Mouse (Mus musculus) embryonic fibroblast, embryonic 13.5 days (primary cell): Measurements from ENCODE around the gene Agbl4. TPM values are rescaled to one million over a fixed set of nuclear protein-coding genes. Genes with fewer than 3 reads are reported as not detected.

Experiments
- H3K27ac ChIP-seq: 2 replicates; pipeline ENCODE4 v1.5.1; 2012; ENCODE audit warnings: low read length, control low read depth, inconsistent platforms; ENCODE audit not compliant: insufficient read depth
- H3K4me1 ChIP-seq: 2 replicates; pipeline ENCODE4 v1.6.1; 2011; ENCODE audit warnings: low read length; ENCODE audit not compliant: control insufficient read depth, insufficient read depth
- H3K4me3 ChIP-seq: 2 replicates; pipeline ENCODE4 v1.5.1; 2011; ENCODE audit warnings: mild to moderate bottlenecking, control low read depth, low read length; ENCODE audit not compliant: insufficient read depth
- CTCF ChIP-seq: IDR thresholded peaks from 2 replicates; pipeline ENCODE4 v1.5.1; 2011; ENCODE audit warnings: mild to moderate bottlenecking, control low read depth, low read length, moderate library complexity, borderline replicate concordance; ENCODE audit not compliant: insufficient read depth
- POLR2A ChIP-seq: IDR thresholded peaks from 2 replicates; pipeline ENCODE4 v1.6.1; 2011; ENCODE audit warnings: low read depth, mild to moderate bottlenecking, control low read depth, low read length, moderate library complexity
- polyA plus RNA-seq: library from polyadenylated mRNA; stranded (reverse); fragments of >200 nt; gene quantifications from 2 replicates; pipeline ENCODE4 v1.2.4, GENCODE M21; 2011; ENCODE audit warnings: low read depth; ENCODE audit not compliant: missing spikeins, insufficient read length

Agbl4 gene
- polyA plus RNA-seq, 1 experiment: not detected

- Histone ChIP-seq H3K4me3 (no peak overlapping the region), H3K4me1 (no peaks in the 10 kb centered on the region), H3K27ac (no peak overlapping the region)
- no peak for TF ChIP-seq CTCF
- no peak for TF ChIP-seq POLR2A
Measured at GRCm38 (mm10) chr4:110597726-110598283, 200.3 kb downstream of the Agbl4 start.

DNA sequence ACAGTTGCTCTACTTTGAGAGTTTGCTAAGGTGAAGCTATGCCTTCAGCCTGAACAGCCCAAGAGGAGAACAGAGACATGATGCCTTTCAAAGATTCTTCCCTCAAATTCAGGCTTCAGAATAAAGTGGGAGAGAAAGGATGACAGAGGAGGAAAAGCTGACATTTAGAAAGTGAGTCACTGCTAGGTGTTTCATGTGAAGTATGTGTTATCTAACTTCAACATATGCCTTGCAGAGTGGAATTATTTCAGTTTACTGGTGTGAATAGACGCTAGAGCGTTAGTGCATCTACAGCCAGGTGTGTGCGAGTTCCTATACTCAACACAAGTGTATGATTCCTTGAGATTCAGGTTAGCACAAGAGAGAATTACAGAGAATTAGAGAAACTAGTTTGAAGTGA is 244.0 kb downstream of the Agbl4 start:
- H3K4me3 ChIP-seq: no peak overlapping the region
- TF ChIP-seq CTCF: no peak
- TF ChIP-seq POLR2A: no peak

GRCm38 (mm10) chr4:110662940-110663339 is 265.5 kb downstream of the Agbl4 start:
- TF ChIP-seq CTCF: no peak
- no peak for TF ChIP-seq POLR2A
- Histone ChIP-seq H3K4me3 (no peak overlapping the region), H3K4me1 (no peaks in the 10 kb centered on the region), H3K27ac (no peak overlapping the region)

More for the DNA sequence above, 244.0 kb downstream of the Agbl4 start:
- no peaks in the 10 kb centered on the region for H3K4me1 ChIP-seq
- no peak overlapping the region for H3K27ac ChIP-seq

GRCm38 (mm10) chr4:110674121-110674520 is 276.7 kb downstream of the Agbl4 start:
- no peak for TF ChIP-seq POLR2A

DNA sequence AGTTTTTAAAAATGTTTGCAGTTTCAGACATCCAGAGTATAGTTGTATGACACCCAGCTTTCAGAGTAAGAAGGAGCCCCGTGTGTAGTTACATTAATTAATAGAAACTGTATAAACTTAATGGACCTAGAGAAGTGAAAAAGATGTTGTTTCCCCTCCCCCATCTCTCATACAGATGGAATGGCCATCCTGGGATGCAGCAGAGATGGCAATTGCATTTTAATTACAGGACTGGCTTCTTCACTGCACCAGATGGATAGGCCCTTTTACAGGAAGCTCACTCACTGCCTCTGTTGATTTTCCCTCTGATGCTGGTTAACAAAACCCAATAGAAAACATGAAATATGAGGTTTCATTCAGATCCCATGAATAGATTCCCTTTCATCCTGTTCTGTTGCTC is 337.7 kb downstream of the Agbl4 start:
- H3K27ac ChIP-seq: no peak overlapping the region
- no peaks in the 10 kb centered on the region for H3K4me1 ChIP-seq
- TF ChIP-seq CTCF: no peak
- no peak for TF ChIP-seq POLR2A
- H3K4me3 ChIP-seq: no peak overlapping the region

More at GRCm38 (mm10) chr4:110674121-110674520, 276.7 kb downstream of the Agbl4 start:
- no peaks in the 10 kb centered on the region for H3K4me1 ChIP-seq
- H3K27ac ChIP-seq: no peak overlapping the region
- H3K4me3 ChIP-seq: no peak overlapping the region

DNA sequence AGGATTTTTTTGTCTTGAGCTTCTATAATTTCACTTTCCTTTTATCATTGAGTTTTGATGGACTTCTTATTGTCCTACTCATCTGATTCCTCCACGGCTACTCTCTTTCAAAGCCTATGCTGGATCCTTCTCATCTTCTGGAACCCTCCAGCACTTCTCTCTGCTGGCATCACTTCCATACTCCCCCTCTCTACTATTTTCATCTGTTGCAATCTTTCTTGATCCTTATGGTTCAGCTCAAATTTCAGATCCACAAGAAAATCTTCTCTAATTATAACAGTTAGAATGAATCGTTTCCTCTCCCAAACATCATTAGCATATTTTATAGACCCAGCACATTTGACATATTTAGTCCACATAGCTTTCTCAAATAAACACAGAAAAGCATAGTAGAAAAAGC is 360.5 kb downstream of the Agbl4 start:
- Histone ChIP-seq H3K27ac (no peak overlapping the region), H3K4me1 (no peaks in the 10 kb centered on the region), H3K4me3 (no peak overlapping the region)
- TF ChIP-seq CTCF (no peak), POLR2A (no peak)

DNA sequence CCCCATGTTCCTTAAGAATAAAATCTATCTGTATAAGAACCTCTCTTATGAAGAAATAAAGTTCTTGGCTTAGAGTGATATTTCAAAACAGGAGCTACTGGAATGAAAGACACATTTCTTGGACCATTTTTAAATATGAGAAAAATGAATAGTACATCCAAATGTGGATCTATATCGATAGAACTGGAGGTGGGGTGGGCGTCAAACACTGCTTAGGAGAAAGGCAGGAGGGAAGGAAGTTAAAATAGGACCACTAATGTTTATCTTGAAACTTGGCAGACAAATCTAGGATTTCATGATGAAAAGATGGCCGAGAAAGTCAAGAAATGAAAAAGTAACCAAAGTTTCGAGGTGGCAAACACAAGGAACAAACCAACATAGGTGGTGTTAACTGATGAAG is 391.1 kb downstream of the Agbl4 start:
- no peak overlapping the region for H3K4me3 ChIP-seq
- no peak overlapping the region for H3K27ac ChIP-seq
- no peaks in the 10 kb centered on the region for H3K4me1 ChIP-seq
- TF ChIP-seq CTCF: no peak

GRCm38 (mm10) chr4:110799902-110800301 is 402.4 kb downstream of the Agbl4 start:
- Histone ChIP-seq H3K4me1 (no peaks in the 10 kb centered on the region), H3K4me3 (no peak overlapping the region), H3K27ac (no peak overlapping the region)
- TF ChIP-seq CTCF: no peak
- no peak for TF ChIP-seq POLR2A

GRCm38 (mm10) chr4:110810947-110811346 is 413.5 kb downstream of the Agbl4 start:
- TF ChIP-seq POLR2A: no peak
- TF ChIP-seq CTCF: no peak
- Histone ChIP-seq H3K27ac (no peak overlapping the region), H3K4me3 (no peak overlapping the region), H3K4me1 (no peaks in the 10 kb centered on the region)

GRCm38 (mm10) chr4:110832776-110833175 is 435.3 kb downstream of the Agbl4 start:
- Histone ChIP-seq H3K4me3 (no peak overlapping the region), H3K4me1 (no peaks in the 10 kb centered on the region), H3K27ac (no peak overlapping the region)
- TF ChIP-seq POLR2A (no peak), CTCF (no peak)

DNA sequence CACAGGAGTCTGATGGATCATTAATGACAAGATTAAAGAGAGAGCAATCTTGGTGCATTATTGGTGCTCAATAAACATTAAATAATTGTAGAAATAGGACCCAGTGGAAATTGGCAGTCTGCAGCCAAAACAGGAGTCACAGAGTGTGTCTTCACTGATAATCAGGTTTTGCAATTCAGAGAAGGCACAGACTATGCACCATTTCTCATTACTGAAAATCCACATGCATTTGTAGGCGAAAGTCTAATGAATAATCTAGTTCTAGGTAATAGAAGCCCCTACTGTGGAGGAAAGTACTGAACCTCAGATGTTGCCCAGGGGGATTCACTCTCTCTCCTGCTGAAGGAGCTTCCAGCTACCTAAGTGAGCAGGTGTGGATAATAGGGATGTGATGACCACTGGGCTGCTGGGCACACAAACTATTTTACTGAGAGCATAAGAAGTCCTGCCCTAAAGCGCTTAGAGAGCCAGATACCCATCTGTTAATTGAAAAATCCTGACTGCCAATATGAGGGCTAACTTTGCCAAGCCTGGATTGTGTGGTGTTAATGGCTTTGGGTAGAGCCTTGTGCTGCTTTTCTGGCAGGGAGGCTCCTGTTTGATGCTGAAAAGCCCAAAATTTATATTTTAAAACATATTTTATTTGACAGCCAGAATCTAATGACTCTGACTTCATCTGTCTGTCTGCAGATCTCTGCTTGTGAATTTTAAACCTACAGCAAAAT is 482.4 kb downstream of the Agbl4 start:
- Histone ChIP-seq H3K4me3 (no peak overlapping the region), H3K27ac (no peak overlapping the region), H3K4me1 (no peaks in the 10 kb centered on the region)
- TF ChIP-seq POLR2A: no peak
- TF ChIP-seq CTCF: no peak
